Mouse (Mus musculus) olfactory bulb, adult 2 months (tissue): ENCODE results near the gene Kif1bp. TPM values are rescaled to one million over a fixed set of nuclear protein-coding genes. Genes with fewer than 3 reads are reported as not detected.
"Not testable (repeated sequence)": the region's sequence is repeated elsewhere in the genome, so short reads cannot be mapped to it uniquely, and the experiment has no call there.

Experiments used
- H3K27ac ChIP-seq: fragments of 200-500 bp; 2 replicates; pipeline ENCODE4 v1.5.1; 2012; ENCODE audit warnings: low read depth, low read length; ENCODE audit not compliant: insufficient read depth
- H3K4me1 ChIP-seq: fragments of 200-500 bp; 2 replicates; pipeline ENCODE4 v1.6.1; 2012; ENCODE audit warnings: low read length; ENCODE audit not compliant: control insufficient read depth, insufficient read depth
- H3K4me3 ChIP-seq: fragments of 200-500 bp; 2 replicates; pipeline ENCODE4 v1.5.1; 2012; ENCODE audit warnings: mild to moderate bottlenecking, low read depth, low read length, moderate library complexity; ENCODE audit not compliant: insufficient read depth
- CTCF ChIP-seq: fragments of 200-500 bp; IDR thresholded peaks from 2 replicates; pipeline ENCODE4 v1.5.1; 2012; ENCODE audit warnings: low read depth, mild to moderate bottlenecking, low read length, moderate library complexity; ENCODE audit not compliant: insufficient read depth
- POLR2A ChIP-seq: fragments of 200-500 bp; IDR thresholded peaks from 2 replicates; pipeline ENCODE4 v1.6.1; 2012; ENCODE audit warnings: mild to moderate bottlenecking, low read depth, low read length, moderate library complexity; ENCODE audit not compliant: insufficient read depth
- WGBS: fragments of 180-500 bp; shearing (Covaris S2); methylation state at CpG from one replicate; pipeline ENCODE4 v1.1.7; 2018; 5-methylcytosine and 5-hydroxymethylcytosine counted together
- polyA plus RNA-seq: library from polyadenylated mRNA; stranded (reverse); fragments of >200 nt; gene quantifications from 2 replicates; pipeline ENCODE4 v1.2.4, GENCODE M21; 2012; ENCODE audit warnings: low replicate concordance; ENCODE audit not compliant: missing spikeins, insufficient read depth, insufficient read length

Kif1bp gene
- polyA plus RNA-seq, 1 experiment: not detected

DNA sequence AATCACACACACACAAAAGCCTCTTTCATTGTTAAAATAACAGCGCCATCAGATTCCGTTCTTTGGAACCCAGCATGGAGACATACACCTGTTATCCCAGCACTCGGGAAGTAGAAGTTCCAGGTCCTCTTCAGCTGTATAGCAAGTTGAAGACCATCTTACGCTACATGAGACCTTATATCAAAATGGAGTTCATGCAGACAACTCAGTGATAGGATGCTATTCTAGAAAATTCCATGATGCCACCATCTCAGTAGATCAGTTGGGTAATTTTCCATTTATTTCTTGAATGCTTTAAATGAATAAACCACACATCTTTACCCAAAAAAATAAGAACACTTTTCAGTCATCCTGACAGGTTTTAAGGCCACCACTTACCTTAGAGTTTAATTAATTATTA is 71.2 kb downstream of the Kif1bp start:
- TF ChIP-seq POLR2A (no peak), CTCF (no peak)
- no peak overlapping the region for H3K4me3 ChIP-seq
- 0 out of 2 replicates have a peak, but pooled peaks cover 3% of the 10 kb centered on the region for H3K4me1 ChIP-seq
- 86% methylated on average over 4 of the region's 4 CpGs for WGBS
- H3K27ac ChIP-seq: no peak overlapping the region

DNA sequence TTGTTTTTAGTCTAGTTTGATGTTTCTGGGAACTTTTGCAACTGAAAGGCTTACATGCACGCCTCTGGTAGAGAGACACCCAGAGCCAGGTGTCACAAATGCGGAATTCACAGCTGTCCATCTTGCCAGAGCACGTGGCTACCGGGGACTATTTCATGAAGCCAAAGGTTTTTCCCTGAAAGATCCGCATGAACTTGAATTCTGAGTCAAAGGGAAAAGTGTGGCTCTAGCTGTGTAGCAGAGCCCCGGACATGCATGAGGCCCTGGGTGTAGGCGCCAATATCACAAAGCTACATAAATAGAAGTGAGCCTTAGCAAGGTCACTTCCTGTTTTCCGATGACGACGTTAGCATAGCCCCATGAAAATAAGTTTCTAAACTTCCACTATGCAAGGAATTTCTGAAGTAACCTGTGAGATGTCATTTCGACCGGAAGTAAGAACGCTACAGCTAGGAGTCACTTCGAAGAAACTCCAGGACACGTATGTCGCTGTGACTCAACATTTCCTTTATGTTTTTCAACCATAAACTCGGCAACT is 72.2 kb downstream of the Kif1bp start:
- no peak overlapping the region; the same call in 1 of the 2 replicates for H3K27ac ChIP-seq
- 84% methylated on average over 17 of the region's 17 CpGs for WGBS
- no peak overlapping the region for H3K4me3 ChIP-seq
- TF ChIP-seq POLR2A: no peak
- H3K4me1 ChIP-seq: 0 out of 2 replicates have a peak, but pooled peaks cover 3% of the 10 kb centered on the region

DNA sequence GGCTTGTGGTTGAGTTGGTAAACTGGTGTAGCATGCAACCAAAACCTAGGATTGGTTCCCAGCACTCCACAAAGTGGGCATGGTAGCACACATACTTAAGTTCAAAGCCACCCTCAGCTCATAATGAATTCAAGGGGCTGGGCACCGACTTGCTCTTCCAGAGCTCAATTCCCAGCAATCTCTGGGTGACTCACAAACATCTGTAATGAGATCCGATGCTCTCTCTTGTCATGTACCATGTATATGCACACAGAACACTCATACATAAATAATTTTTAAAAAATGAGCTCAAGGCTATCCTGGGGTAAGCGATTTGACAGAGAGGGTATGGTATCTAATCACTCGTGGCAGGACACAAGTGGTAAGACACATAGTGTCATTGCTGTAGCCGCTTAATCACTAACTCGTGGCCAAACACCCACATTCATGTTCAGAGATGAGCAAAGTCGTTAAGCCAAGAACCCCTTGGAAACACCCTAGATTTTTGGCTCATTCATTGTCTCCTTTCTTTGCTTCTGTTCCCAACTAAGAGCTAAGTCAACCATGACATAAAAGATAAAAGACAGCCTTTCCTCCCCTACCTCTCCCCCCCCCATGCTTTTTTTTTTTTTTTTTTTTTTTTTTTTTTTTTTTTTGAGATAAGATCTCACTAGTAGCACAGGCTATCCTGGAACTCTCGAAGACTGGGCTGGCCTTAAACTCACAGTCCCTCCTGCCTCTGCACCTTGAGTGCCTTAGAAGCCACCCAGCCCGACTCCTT is 72.9 kb downstream of the Kif1bp start:
- WGBS: 66% methylated on average over 9 of the region's 9 CpGs
- no peak for TF ChIP-seq CTCF
- TF ChIP-seq POLR2A: no peak
- Histone ChIP-seq H3K27ac (no peak overlapping the region; the same call in 1 of the 2 replicates), H3K4me1 (0 out of 2 replicates have a peak, but pooled peaks cover 3% of the 10 kb centered on the region), H3K4me3 (no peak overlapping the region)

DNA sequence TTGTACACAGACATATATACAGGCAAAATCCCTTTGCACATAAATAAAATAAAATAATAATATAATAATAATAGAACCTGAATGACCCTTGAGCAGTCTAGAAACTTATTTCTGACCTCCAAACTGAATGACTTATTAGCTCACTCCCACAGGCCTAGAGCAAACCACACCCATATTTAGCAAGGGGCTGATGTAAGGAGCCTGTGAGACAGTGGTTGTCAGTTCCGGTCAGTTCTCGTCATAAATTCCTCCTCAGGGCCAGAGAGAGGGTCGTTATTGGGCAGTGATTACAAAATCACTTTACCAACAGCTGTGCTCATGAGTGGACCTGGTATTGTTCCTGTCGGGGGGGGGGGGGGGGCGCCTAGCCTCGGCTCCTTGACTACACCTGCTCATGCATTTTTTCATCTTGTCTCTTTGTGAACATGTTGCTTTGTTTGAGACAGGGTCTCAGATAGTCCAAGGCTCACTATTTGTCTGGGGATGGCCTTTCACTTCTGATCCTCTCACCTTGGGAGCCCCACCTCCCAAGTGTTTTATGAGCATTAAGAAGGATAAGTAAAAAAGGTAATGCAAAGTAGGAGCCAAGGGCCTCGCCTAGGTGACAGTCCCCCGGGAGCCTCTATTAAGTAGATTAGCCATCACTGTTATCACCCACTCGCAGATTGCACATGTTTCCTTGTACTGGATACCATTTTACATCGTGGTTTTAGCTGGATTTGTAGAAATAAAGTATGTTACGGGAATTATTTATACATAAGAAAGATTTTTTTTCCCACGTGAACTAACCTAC is 74.2 kb downstream of the Kif1bp start:
- Histone ChIP-seq H3K27ac (no peak overlapping the region), H3K4me1 (0 out of 2 replicates have a peak, but pooled peaks cover 3% of the 10 kb centered on the region), H3K4me3 (no peak overlapping the region)
- TF ChIP-seq POLR2A: no peak
- TF ChIP-seq CTCF: no peak
- WGBS: 77% methylated on average over 12 of the region's 12 CpGs

DNA sequence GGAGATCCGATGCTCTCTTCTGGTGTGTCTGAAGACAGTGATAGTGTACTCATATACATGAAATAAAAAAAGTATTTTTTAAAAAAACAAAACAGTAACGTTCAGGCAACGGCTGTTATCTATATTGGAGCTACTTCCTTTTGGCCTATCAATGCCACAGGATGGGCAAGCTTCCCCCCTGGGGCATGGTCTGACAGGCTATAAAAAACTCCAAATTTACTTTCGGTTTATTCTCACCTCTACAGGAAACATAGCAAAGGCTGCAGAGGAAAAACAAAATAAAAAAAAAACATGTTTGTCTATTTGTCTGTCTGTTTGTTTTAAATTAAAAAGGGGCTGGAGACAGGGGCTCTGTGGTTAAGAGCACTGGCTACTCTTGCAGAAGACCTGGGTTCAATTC is 74.9 kb downstream of the Kif1bp start:
- WGBS: 90% methylated on average over 4 of the region's 4 CpGs
- TF ChIP-seq CTCF (no peak), POLR2A (no peak)
- H3K4me1 ChIP-seq: 0 out of 2 replicates have a peak, but pooled peaks cover 1% of the 10 kb centered on the region
- no peak overlapping the region for H3K27ac ChIP-seq
- no peak overlapping the region for H3K4me3 ChIP-seq

DNA sequence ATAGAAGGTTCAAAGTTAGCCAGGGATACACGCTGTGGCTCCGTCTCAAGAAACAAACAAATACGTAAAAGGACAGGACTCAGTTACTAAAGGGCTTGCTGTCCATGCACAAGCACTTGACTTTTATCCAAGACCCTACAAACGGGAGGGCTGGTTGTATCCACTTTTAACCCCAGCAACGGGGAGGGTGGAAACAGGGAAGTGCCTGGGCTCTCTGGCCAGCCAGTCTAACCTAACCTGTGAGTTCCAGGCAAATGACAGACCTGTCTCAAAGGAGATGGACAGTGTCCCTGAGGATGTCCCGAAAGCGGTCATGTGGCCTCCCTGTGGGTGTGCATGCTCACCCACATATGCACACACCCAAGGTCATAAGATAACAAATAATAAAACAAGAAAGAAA is 76.3 kb downstream of the Kif1bp start:
- no peak for TF ChIP-seq POLR2A
- TF ChIP-seq CTCF: no peak

DNA sequence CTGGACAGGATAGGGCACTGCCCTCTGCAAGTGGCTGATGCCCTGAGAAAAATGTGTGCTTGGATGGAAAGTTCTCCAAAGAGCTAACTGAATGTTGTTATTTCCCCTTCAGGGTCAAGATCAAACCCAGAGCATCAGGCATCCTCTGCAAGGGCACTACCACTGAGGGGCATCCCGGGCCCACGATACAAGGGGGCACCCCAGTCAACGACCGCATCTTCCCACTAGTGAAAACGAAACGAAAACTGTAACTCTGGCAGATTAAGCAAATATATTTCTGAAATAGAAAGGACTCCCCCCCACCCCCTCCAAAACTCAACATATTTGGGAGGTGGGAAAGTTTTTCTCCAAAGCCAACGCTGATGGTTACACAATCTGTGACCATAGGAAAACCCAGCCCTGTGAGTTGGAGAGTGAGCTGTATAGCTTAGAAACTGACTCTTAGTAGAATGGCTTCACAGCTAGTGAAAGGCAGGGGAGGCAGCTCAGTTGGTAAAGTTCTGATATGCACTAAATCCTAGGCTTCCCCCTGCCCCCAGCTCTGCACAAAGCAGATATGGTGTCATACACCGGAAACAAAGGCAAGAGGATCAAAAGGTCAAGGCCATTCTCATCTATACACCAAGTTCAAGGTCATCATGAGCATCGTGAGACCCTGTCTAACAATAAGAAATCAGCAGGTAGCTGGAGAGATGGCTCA is 77.2 kb downstream of the Kif1bp start:
- Histone ChIP-seq H3K4me1 (no peaks in the 10 kb centered on the region), H3K4me3 (no peak overlapping the region), H3K27ac (no peak overlapping the region)
- no peak for TF ChIP-seq CTCF
- no peak for TF ChIP-seq POLR2A
- WGBS: 89% methylated on average over 9 of the region's 9 CpGs

More for the DNA sequence above, 76.3 kb downstream of the Kif1bp start:
- H3K27ac ChIP-seq: no peak overlapping the region
- WGBS: 84% methylated on average over 7 of the region's 7 CpGs
- H3K4me1 ChIP-seq: no peaks in the 10 kb centered on the region
- no peak overlapping the region for H3K4me3 ChIP-seq

DNA sequence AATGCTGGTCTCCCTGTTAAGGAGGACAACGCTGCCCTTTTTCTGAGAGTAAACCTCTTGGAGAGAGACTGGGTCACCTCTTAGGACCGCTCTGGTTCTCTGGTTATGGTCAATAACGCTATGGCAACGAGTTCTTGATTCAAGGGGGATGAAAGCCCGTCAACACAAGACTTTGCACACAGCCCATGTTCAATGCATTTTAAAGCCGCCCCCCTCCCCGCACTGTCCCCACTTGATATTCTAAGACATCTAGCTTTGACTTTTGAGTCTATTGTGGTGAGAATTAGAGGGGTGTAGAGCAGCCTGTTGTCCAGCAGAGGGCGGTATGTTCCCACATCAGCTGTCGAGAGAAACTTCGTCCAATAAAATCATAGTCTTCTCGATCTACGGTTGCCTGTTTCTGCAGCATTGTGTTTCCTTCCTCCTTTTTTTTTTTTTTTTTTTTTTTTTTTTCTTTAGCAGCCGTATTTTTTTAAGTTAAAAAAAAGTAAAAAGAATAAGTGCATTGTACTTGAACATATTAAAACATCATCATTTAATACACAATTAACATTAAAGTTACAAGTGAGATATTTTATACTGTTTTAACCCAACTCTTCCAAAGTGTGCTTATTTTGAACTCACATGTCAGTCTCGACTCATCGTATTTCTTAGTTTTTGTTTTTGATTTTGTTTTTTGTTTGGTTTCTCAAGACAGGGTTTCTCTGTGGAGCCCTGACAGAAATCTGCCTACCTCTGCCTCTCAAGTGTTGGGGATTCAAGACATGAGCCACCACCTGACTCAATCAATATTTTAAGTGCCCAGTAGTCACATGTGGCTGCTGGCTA is 78.0 kb downstream of the Kif1bp start:
- 20% methylated on average over 15 of the region's 15 CpGs for WGBS
- H3K4me1 ChIP-seq: no peaks in the 10 kb centered on the region
- no peak overlapping the region for H3K4me3 ChIP-seq
- TF ChIP-seq CTCF (0 out of 2 replicates have a peak, but pooled peaks have one; percentile 9), POLR2A (no peak)
- no peak overlapping the region for H3K27ac ChIP-seq

DNA sequence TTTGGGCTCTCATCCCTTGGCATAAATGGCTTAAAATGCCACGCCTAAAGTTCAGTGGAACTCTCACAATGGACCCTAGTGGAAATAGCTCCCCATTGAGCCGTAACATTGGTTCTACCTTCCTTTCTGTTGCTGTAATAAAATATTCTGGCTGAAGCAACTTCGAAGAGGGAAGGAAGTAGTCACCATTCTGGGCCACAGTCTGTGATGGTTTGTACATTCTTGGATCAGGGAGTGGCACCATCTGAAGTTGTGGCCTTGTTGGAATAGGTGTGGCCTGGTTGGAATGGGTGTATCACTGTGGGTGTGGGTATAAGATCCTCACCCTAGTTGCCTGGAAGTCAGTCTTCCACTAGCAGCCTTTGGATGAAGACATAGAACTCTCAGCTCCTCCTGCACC is 86.6 kb downstream of the Kif1bp start:
- H3K4me1 ChIP-seq, H3K27ac ChIP-seq, H3K4me3 ChIP-seq: not testable (repeated sequence)
- WGBS: 91% methylated on average over 3 of the region's 3 CpGs

Other genes with a start within 250 kb of the Kif1bp start
- 296 TPM in 1 of 2 replicates, not detected in the other for gene Hk1, start 198.5 kb downstream of the Kif1bp start, polyA plus RNA-seq
- not detected in 2 replicates for gene Hkdc1, start 156.0 kb downstream of the Kif1bp start, polyA plus RNA-seq
- gene 4930507D05Rik, start 129.0 kb downstream of the Kif1bp start, polyA plus RNA-seq: not detected in 2 replicates
- gene Supv3l1, start 128.7 kb downstream of the Kif1bp start, polyA plus RNA-seq: not detected in 2 replicates
- not detected in 2 replicates for gene Vps26a, start 91.7 kb downstream of the Kif1bp start, polyA plus RNA-seq
- gene Srgn, start 51.0 kb downstream of the Kif1bp start, polyA plus RNA-seq: not detected in 2 replicates
- not detected in 2 replicates for gene Ddx21, start 23.8 kb upstream of the Kif1bp start, polyA plus RNA-seq
- gene Ddx50, start 72.8 kb upstream of the Kif1bp start, polyA plus RNA-seq: 321 TPM in 1 of 2 replicates, not detected in the other
- gene Stox1, start 147.7 kb upstream of the Kif1bp start, polyA plus RNA-seq: not detected in 2 replicates
- gene Ccar1, start 213.8 kb upstream of the Kif1bp start, polyA plus RNA-seq: 78.8 TPM in 1 of 2 replicates, not detected in the other